In genomic region chr16:57482264-57482663, GRCm38 (mm10) we compare ENCODE assay signal across 23 mouse cellular contexts.
DNase-seq lines count a peak whose midpoint lies in the region; ATAC-seq lines count a peak whose summit lies in the region.
"Had no signal": no experiment of that assay in that cellular context is flagged by ENCODE, and none has a peak within 500 bp of the region (broad histone marks: within the 10 kb centered on the region; RNA-seq: fewer than 3 reads in every experiment).

No protein-coding gene starts in this region.

- no peak overlapping the region for H3K27ac ChIP-seq in liver, embryonic 12.5 days
- H3K27ac ChIP-seq: forebrain, embryonic 10.5 days; hindbrain, embryonic 14.5 days; limb, embryonic 13.5 days; liver, embryonic 15.5 days; neural tube, embryonic 12.5 days had no signal

- H3K4me1 ChIP-seq in liver, embryonic 12.5 days, result peaks cover 8% of the 10 kb centered on the region; the same call in 1 of the 2 replicates
- H3K4me1 ChIP-seq: forebrain, embryonic 10.5 days; liver, embryonic 15.5 days had no signal

- H3K9me3 ChIP-seq in liver, embryonic 12.5 days (replicated peaks), result no peaks in the 10 kb centered on the region
- H3K9me3 ChIP-seq: forebrain, embryonic 10.5 days; heart, embryonic 12.5 days; limb, embryonic 13.5 days; liver, embryonic 15.5 days; neural tube, embryonic 12.5 days had no signal

- DNase-seq in heart, adult 11 months, result peak; percentile 49
- no peak for DNase-seq in heart, adult 9 months (ENCODE audit: low spot score in 2 of 2)
- peak; percentile 42 to 55 for DNase-seq in B cell, adult 2 months
- DNase-seq in c-Kit-positive CD71-negative TER-119-negative erythroid progenitor cells, embryonic 14.5 days (ENCODE audit: low read depth), result peak; percentile 24
- DNase-seq in frontal cortex, postnatal 25 days (ENCODE audit: low spot score in 2 of 2), result no peak
- DNase-seq in gastrocnemius, adult 8-10 months (ENCODE audit: low spot score in 2 of 2), result no peak
- DNase-seq: adrenal gland, postnatal 10 days; cerebellum, adult 11-12 months; cerebellum, postnatal 25 days; heart, postnatal 14 days; kidney, postnatal 36 days; right cerebral cortex, postnatal 25 days; thymus, postnatal 14 days had no signal

- no peak overlapping the region for H3K9ac ChIP-seq in liver, embryonic 12.5 days
- H3K9ac ChIP-seq: heart, embryonic 12.5 days; hindbrain, embryonic 14.5 days; limb, embryonic 13.5 days; liver, embryonic 15.5 days; neural tube, embryonic 12.5 days had no signal

- 35% methylated on average over 6 of the region's 6 CpGs for WGBS in liver, embryonic 12.5 days (ENCODE audit: insufficient replicate concordance)

- H3K4me2 ChIP-seq in liver, embryonic 12.5 days, result no peak overlapping the region
- H3K4me2 ChIP-seq: heart, embryonic 12.5 days; hindbrain, embryonic 14.5 days; limb, embryonic 13.5 days; liver, embryonic 15.5 days; neural tube, embryonic 12.5 days had no signal

- no peaks in the 10 kb centered on the region for H3K27me3 ChIP-seq in liver, embryonic 12.5 days (replicated peaks)
- H3K27me3 ChIP-seq: heart, embryonic 12.5 days; limb, embryonic 13.5 days; liver, embryonic 15.5 days; neural tube, embryonic 12.5 days; Patski had no signal

- H3K4me3 ChIP-seq in liver, embryonic 12.5 days, result no peak overlapping the region
- H3K4me3 ChIP-seq: forebrain, embryonic 10.5 days; heart, embryonic 12.5 days; limb, embryonic 13.5 days; liver, embryonic 15.5 days; neural tube, embryonic 12.5 days had no signal

- H3K36me3 ChIP-seq in liver, embryonic 12.5 days, result no peaks in the 10 kb centered on the region
- H3K36me3 ChIP-seq: forebrain, embryonic 10.5 days; heart, embryonic 12.5 days; limb, embryonic 13.5 days; liver, embryonic 15.5 days; neural tube, embryonic 12.5 days had no signal

- peak; percentile 84 for ATAC-seq in monocyte, adult 5-6 weeks (replicated peaks; ENCODE audit: insufficient number of reproducible peaks, low FRiP score, low TSS enrichment, poor library complexity, severe bottlenecking)
- no peak for ATAC-seq in liver, embryonic 12.5 days
- ATAC-seq: intestine, embryonic 16.5 days; Patski had no signal

Comparison
In these comparisons a context has a peak if more than half of its experiments do, and no peak if none do; other contexts are left out.
1. DNase-seq: peak in heart, adult 11 months (single experiment), B cell, adult 2 months (2 of 2) and c-Kit-positive CD71-negative TER-119-negative erythroid progenitor cells, embryonic 14.5 days (single experiment); none in heart, adult 9 months (0 of 2), frontal cortex, postnatal 25 days (0 of 2) and gastrocnemius, adult 8-10 months (0 of 2).